Mouse (Mus musculus) heart, adult 2 months (tissue): ENCODE data around the gene Izumo4.

Experiments used
- CTCF ChIP-seq: fragments of 200-600 bp; IDR thresholded peaks from 2 replicates; pipeline ENCODE4 v1.8.1; 2022; ENCODE audit warnings: antibody characterized with exemption, mild to moderate bottlenecking, moderate library complexity
- EP300 ChIP-seq: fragments of 200-500 bp; IDR thresholded peaks from 2 replicates; pipeline ENCODE4 v1.6.1; 2011; ENCODE audit warnings: low read depth, low read length, control low read depth; ENCODE audit not compliant: insufficient read depth
- POLR2A ChIP-seq: fragments of 200-500 bp; IDR thresholded peaks from 2 replicates; pipeline ENCODE4 v1.6.1; 2011; ENCODE audit warnings: mild to moderate bottlenecking, low read depth, low read length, control low read depth; ENCODE audit not compliant: insufficient read depth

GRCm38 (mm10) chr10:80741634-80742179 lies 39.7 kb downstream of the Izumo4 start:
- TF ChIP-seq CTCF, result no peak
- no peak for TF ChIP-seq EP300
- TF ChIP-seq POLR2A, result no peak
